Mouse (Mus musculus) megakaryocyte, embryonic 14.5 days (primary cell): ENCODE results near the gene Brd7.

Experiments
- FLI1 ChIP-seq: IDR thresholded peaks from 2 replicates; pipeline ENCODE4 v1.6.1; 2012; ENCODE audit warnings: low read length, inconsistent platforms, mixed read lengths
- GATA1 ChIP-seq: IDR thresholded peaks from 3 replicates; pipeline ENCODE4 v1.6.1; 2012; ENCODE audit warnings: mixed read lengths, low read length, inconsistent platforms, borderline replicate concordance

- TF ChIP-seq FLI1 (no peak), GATA1 (no peak)
These were observed 48.0 kb downstream of the Brd7 start for GRCm38 (mm10) chr8:88313991-88314390.
